Mouse (Mus musculus): ENCODE data around the gene Il33. TPM values are rescaled to one million over a fixed set of nuclear protein-coding genes. Genes with fewer than 3 reads are reported as not detected.

The Il33 gene
- total and polyA plus RNA-seq, 2 experiments, result 0.80 to 1.6 TPM

- Histone ChIP-seq H3K4me1 (ENCODE audit: control insufficient read depth, insufficient read depth, low read length) (no peaks in the 10 kb centered on the region), H3K27me3 (ENCODE audit: control insufficient read depth, insufficient read depth, low read length) (no peaks in the 10 kb centered on the region), H3K36me3 (ENCODE audit: control insufficient read depth, insufficient read depth, low read length) (no peaks in the 10 kb centered on the region), H3K9ac (ENCODE audit: low read depth, low read length) (no peak overlapping the region), H3K27ac (replicated peaks; ENCODE audit: insufficient read depth, low read depth, low read length) (no peak overlapping the region), H3K79me2 (ENCODE audit: control insufficient read depth, insufficient read depth, low read length) (no peaks in the 10 kb centered on the region), H3K4me3 (ENCODE audit: insufficient read depth, low read depth, low read length) (no peak overlapping the region)
- TF ChIP-seq CTCF (IDR thresholded peaks at IDR 0.05; ENCODE audit: low read depth, low read length), result no peak
- no peak for TF ChIP-seq POLR2A (IDR thresholded peaks at IDR 0.05; ENCODE audit: extremely low read depth, insufficient read depth, low read length)
- no peak for DNase-seq (ENCODE audit: extremely low read depth, low read depth, low spot score)
- 66% methylated on average over 6 of the region's 6 CpGs for WGBS
Observed at GRCm38 (mm10) chr19:29961842-29962241, 36.9 kb downstream of the Il33 start.

- Histone ChIP-seq H3K9ac (ENCODE audit: low read depth, low read length) (no peak overlapping the region), H3K36me3 (ENCODE audit: control insufficient read depth, insufficient read depth, low read length) (no peaks in the 10 kb centered on the region), H3K27me3 (ENCODE audit: control insufficient read depth, insufficient read depth, low read length) (no peaks in the 10 kb centered on the region), H3K4me3 (ENCODE audit: insufficient read depth, low read depth, low read length) (no peak overlapping the region), H3K79me2 (ENCODE audit: control insufficient read depth, insufficient read depth, low read length) (no peaks in the 10 kb centered on the region), H3K4me1 (ENCODE audit: control insufficient read depth, insufficient read depth, low read length) (peaks cover 4% of the 10 kb centered on the region; the same call in 1 of the 2 replicates), H3K27ac (replicated peaks; ENCODE audit: insufficient read depth, low read depth, low read length) (no peak overlapping the region)
- WGBS, result 69% methylated on average over 2 of the region's 2 CpGs
- DNase-seq (ENCODE audit: extremely low read depth, low read depth, low spot score), result no peak
- TF ChIP-seq POLR2A (IDR thresholded peaks at IDR 0.05; ENCODE audit: extremely low read depth, insufficient read depth, low read length), result no peak
- TF ChIP-seq CTCF (IDR thresholded peaks at IDR 0.05; ENCODE audit: low read depth, low read length), result no peak
Observed at GRCm38 (mm10) chr19:29963598-29964092, 38.7 kb downstream of the Il33 start.

DNA sequence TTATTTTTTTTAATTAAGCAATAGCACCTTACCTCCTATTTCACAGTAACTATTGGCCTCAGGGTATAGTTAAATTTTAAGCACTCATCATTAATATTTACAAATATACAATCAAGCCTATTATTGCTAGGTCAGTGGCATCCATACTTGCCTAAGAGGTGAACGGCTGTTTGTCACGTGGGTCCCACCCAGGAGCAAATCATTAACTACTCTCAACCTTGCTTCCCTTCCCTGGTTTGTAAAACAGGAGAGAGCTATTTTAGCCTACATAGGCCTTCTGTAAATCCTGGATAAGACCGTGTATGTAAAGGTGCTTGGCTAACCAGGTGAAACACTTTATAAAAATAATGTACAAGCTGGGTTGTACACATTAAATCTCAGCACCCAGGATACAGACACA is 43.0 kb downstream of the Il33 start:
- 37% methylated on average over 3 of the region's 3 CpGs for WGBS
- Histone ChIP-seq H3K4me3 (ENCODE audit: insufficient read depth, low read depth, low read length) (no peak overlapping the region), H3K27ac (replicated peaks; ENCODE audit: insufficient read depth, low read depth, low read length) (no peak overlapping the region), H3K27me3 (ENCODE audit: control insufficient read depth, insufficient read depth, low read length) (no peaks in the 10 kb centered on the region), H3K9ac (ENCODE audit: low read depth, low read length) (no peak overlapping the region), H3K4me1 (ENCODE audit: control insufficient read depth, insufficient read depth, low read length) (peaks cover 6% of the 10 kb centered on the region; the same call in 1 of the 2 replicates), H3K36me3 (ENCODE audit: control insufficient read depth, insufficient read depth, low read length) (no peaks in the 10 kb centered on the region), H3K79me2 (ENCODE audit: control insufficient read depth, insufficient read depth, low read length) (no peaks in the 10 kb centered on the region)
- peak; percentile 75 for DNase-seq (ENCODE audit: extremely low read depth, low read depth, low spot score)
- TF ChIP-seq CTCF (IDR thresholded peaks at IDR 0.05; ENCODE audit: low read depth, low read length), result no peak
- no peak for TF ChIP-seq POLR2A (IDR thresholded peaks at IDR 0.05; ENCODE audit: extremely low read depth, insufficient read depth, low read length)

DNA sequence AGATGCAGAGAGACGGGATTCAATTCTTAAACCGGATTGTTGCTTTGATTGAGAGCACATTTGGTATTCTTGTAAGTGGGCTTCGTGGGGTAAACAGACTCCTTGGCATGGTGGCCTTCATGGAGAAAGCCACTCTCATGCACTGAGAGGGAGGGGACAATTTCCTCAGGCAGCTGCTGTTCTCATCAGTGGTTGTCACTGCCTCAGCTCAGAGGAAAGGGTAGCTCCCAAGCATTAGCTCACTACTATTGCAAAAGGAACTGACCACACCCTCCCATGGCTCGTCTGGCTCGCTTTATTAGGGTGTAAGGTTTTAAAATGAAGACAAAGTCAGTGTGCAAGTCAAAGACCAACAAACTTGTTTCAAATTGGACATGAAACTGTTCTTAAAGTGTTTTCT is 48.5 kb downstream of the Il33 start:
- no peak overlapping the region for H3K4me3 ChIP-seq (ENCODE audit: insufficient read depth, low read depth, low read length)
- no peak overlapping the region for H3K27ac ChIP-seq (replicated peaks; ENCODE audit: insufficient read depth, low read depth, low read length)
- WGBS, result 75% methylated on average over 5 of the region's 5 CpGs
- peaks cover 2% of the 10 kb centered on the region; the same call in 1 of the 2 replicates for H3K4me1 ChIP-seq (ENCODE audit: control insufficient read depth, insufficient read depth, low read length)
- no peak for DNase-seq (ENCODE audit: extremely low read depth, low read depth, low spot score)
- TF ChIP-seq POLR2A (IDR thresholded peaks at IDR 0.05; ENCODE audit: extremely low read depth, insufficient read depth, low read length) (no peak), CTCF (IDR thresholded peaks at IDR 0.05; ENCODE audit: low read depth, low read length) (no peak)
- H3K27me3 ChIP-seq (ENCODE audit: control insufficient read depth, insufficient read depth, low read length), result no peaks in the 10 kb centered on the region
- no peaks in the 10 kb centered on the region for H3K79me2 ChIP-seq (ENCODE audit: control insufficient read depth, insufficient read depth, low read length)
- no peak overlapping the region for H3K9ac ChIP-seq (ENCODE audit: low read depth, low read length)
- H3K36me3 ChIP-seq (ENCODE audit: control insufficient read depth, insufficient read depth, low read length), result no peaks in the 10 kb centered on the region

DNA sequence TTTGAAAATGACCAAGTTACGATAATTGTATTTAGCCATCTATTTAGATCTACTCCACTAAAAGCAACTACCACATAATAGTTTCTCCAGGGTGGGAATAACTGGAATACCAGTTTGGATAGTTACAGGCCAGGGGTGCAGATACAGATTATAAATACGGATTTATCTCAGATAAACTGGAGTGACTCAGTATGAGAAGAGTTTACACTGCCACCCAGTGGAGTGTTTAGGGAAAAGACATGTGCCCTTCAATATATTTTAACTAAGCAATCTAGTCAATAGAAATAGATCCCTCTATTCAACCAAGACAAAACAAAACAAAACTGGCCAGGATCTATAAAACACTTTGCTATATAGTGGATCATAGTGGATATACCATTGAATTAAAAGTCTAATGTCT is 53.9 kb downstream of the Il33 start:
- Histone ChIP-seq H3K9ac (ENCODE audit: low read depth, low read length) (no peak overlapping the region), H3K4me3 (ENCODE audit: insufficient read depth, low read depth, low read length) (no peak overlapping the region), H3K27me3 (ENCODE audit: control insufficient read depth, insufficient read depth, low read length) (no peaks in the 10 kb centered on the region), H3K27ac (replicated peaks; ENCODE audit: insufficient read depth, low read depth, low read length) (no peak overlapping the region), H3K36me3 (ENCODE audit: control insufficient read depth, insufficient read depth, low read length) (no peaks in the 10 kb centered on the region), H3K79me2 (ENCODE audit: control insufficient read depth, insufficient read depth, low read length) (no peaks in the 10 kb centered on the region), H3K4me1 (ENCODE audit: control insufficient read depth, insufficient read depth, low read length) (no peaks in the 10 kb centered on the region)
- TF ChIP-seq POLR2A (IDR thresholded peaks at IDR 0.05; ENCODE audit: extremely low read depth, insufficient read depth, low read length) (no peak), CTCF (IDR thresholded peaks at IDR 0.05; ENCODE audit: low read depth, low read length) (no peak)
- DNase-seq (ENCODE audit: extremely low read depth, low read depth, low spot score), result peak; percentile 71
- 51% methylated on average over 2 of the region's 2 CpGs for WGBS

DNA sequence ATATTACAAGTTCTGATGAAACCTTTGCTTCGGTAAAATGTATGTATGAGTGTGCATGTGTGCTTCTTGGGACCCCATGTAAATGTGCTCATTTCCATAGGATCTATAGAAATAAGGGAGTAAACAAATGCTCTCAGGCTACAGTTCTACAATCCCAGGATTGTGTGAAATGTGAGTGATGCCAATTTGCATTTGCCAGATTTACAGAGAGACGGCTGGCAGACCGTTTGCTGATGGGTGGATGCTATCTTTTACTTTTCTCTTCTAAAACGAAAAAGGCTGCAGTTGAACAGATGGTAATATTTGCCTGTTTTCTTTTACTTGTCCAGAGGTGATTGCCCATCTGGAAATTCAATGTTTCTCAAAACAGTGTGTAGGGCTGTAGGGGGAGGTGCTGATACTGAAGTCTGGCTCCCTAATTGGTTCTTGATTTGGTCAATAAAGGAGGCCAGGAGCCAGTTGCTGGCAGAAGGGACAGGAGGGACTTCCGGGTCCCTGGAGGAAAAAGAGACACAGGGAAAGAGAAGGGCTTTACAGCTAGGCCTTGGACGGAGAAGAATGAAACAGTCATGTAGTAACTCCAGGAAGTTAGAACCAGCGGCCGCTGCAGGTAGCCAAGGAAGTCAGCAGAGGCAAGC is 54.7 kb downstream of the Il33 start:
- H3K4me1 ChIP-seq (ENCODE audit: control insufficient read depth, insufficient read depth, low read length), result peaks cover under 1% of the 10 kb centered on the region; the same call in 1 of the 2 replicates
- 88% methylated on average over 8 of the region's 8 CpGs for WGBS
- no peak overlapping the region for H3K27ac ChIP-seq (replicated peaks; ENCODE audit: insufficient read depth, low read depth, low read length)
- DNase-seq (ENCODE audit: extremely low read depth, low read depth, low spot score), result no peak
- no peaks in the 10 kb centered on the region for H3K27me3 ChIP-seq (ENCODE audit: control insufficient read depth, insufficient read depth, low read length)
- H3K36me3 ChIP-seq (ENCODE audit: control insufficient read depth, insufficient read depth, low read length), result no peaks in the 10 kb centered on the region
- no peak overlapping the region for H3K9ac ChIP-seq (ENCODE audit: low read depth, low read length)
- H3K79me2 ChIP-seq (ENCODE audit: control insufficient read depth, insufficient read depth, low read length), result no peaks in the 10 kb centered on the region
- no peak overlapping the region for H3K4me3 ChIP-seq (ENCODE audit: insufficient read depth, low read depth, low read length)
- TF ChIP-seq POLR2A (IDR thresholded peaks at IDR 0.05; ENCODE audit: extremely low read depth, insufficient read depth, low read length), result no peak
- no peak for TF ChIP-seq CTCF (IDR thresholded peaks at IDR 0.05; ENCODE audit: low read depth, low read length)
